Mouse (Mus musculus) intestine, embryonic 16.5 days (tissue): ENCODE results near the gene Ano1. TPM values are rescaled to one million over a fixed set of nuclear protein-coding genes. Genes with fewer than 3 reads are reported as not detected.

ENCODE experiments used
- ATAC-seq: fragments of 200-750 bp; cut with Nextera tagmentation; 2 replicates; pipeline ENCODE4 v1.8.0; 2017; ENCODE audit warnings: moderate TSS enrichment, moderate library complexity
- H3K27ac ChIP-seq: fragments of 300-500 bp; sonication (generic); 2 replicates; pipeline ENCODE4 v1.5.1; 2014; ENCODE audit warnings: mild to moderate bottlenecking, low read length
- H3K27me3 ChIP-seq: fragments of 300-500 bp; sonication (generic); replicated peaks from 2 replicates; pipeline ENCODE4 v1.6.1; 2014; ENCODE audit warnings: low read length, control low read depth, mixed read lengths; ENCODE audit not compliant: control insufficient read depth, insufficient read depth
- H3K36me3 ChIP-seq: fragments of 300-500 bp; sonication (generic); 2 replicates; pipeline ENCODE4 v1.6.1; 2014; ENCODE audit warnings: low read length, control low read depth; ENCODE audit not compliant: control insufficient read depth, insufficient read depth
- H3K4me1 ChIP-seq: fragments of 300-500 bp; sonication (generic); 2 replicates; pipeline ENCODE4 v1.6.1; 2014; ENCODE audit warnings: low read length, control low read depth, mixed read lengths; ENCODE audit not compliant: control insufficient read depth, insufficient read depth
- H3K4me2 ChIP-seq: fragments of 300-500 bp; sonication (generic); 2 replicates; pipeline ENCODE4 v1.6.1; 2014; ENCODE audit warnings: low read depth, low read length, control low read depth
- H3K4me3 ChIP-seq: fragments of 300-500 bp; sonication (generic); 2 replicates; pipeline ENCODE4 v1.5.1; 2014; ENCODE audit warnings: mild to moderate bottlenecking, low read length
- H3K9ac ChIP-seq: fragments of 300-500 bp; sonication (generic); 2 replicates; pipeline ENCODE4 v1.6.1; 2014; ENCODE audit warnings: low read depth, low read length
- H3K9me3 ChIP-seq: fragments of 300-500 bp; sonication (generic); 2 replicates; pipeline ENCODE4 v1.6.1; 2016; ENCODE audit warnings: low read length, control low read depth; ENCODE audit not compliant: control insufficient read depth
- WGBS: fragments of 180-500 bp; shearing (Covaris S2); extraction: QIAGEN DNeasy Blood & Tissue Kit; methylation state at CpG from one replicate; pipeline ENCODE4 v1.1.7; 2014; 5-methylcytosine and 5-hydroxymethylcytosine counted together
- polyA plus RNA-seq: library from polyadenylated mRNA; unstranded; fragments of >200 nt; fragmentation: Nextera tagmentation; extraction: Ambion mirVana; gene quantifications from 2 replicates; pipeline ENCODE4 v1.2.1, GENCODE M21; 2015

The Ano1 gene
- polyA plus RNA-seq, 1 experiment from 2014 or later, result 19.9 TPM

- H3K36me3 ChIP-seq, result no peaks in the 10 kb centered on the region
- ATAC-seq, result peak; percentile 83
- H3K27ac ChIP-seq, result no peak overlapping the region
- 33% methylated on average over 3 of the region's 3 CpGs for WGBS
- no peaks in the 10 kb centered on the region for H3K27me3 ChIP-seq
- peaks cover 25% of the 10 kb centered on the region for H3K4me1 ChIP-seq
- H3K4me2 ChIP-seq, result no peak overlapping the region
- H3K9ac ChIP-seq, result peak overlapping the region; percentile 41; the same call in 1 of the 2 replicates
- no peaks in the 10 kb centered on the region for H3K9me3 ChIP-seq
- no peak overlapping the region for H3K4me3 ChIP-seq
Observed at GRCm38 (mm10) chr7:144786571-144786970, 34.8 kb upstream of the Ano1 start.

GRCm38 (mm10) chr7:144784176-144784575 is 32.4 kb upstream of the Ano1 start:
- ATAC-seq, result no peak
- whole genome bisulfite sequencing, result 77% methylated on average over 4 of the region's 4 CpGs

GRCm38 (mm10) chr7:144782402-144782801 is 30.6 kb upstream of the Ano1 start:
- Histone ChIP-seq H3K27ac (no peak overlapping the region), H3K9ac (no peak overlapping the region), H3K27me3 (no peaks in the 10 kb centered on the region), H3K36me3 (no peaks in the 10 kb centered on the region), H3K4me1 (peaks cover 23% of the 10 kb centered on the region), H3K9me3 (no peaks in the 10 kb centered on the region), H3K4me2 (no peak overlapping the region), H3K4me3 (no peak overlapping the region)
- peak; percentile 50 for ATAC-seq
- WGBS, result 56% methylated on average over 1 of the region's 1 CpGs

More at GRCm38 (mm10) chr7:144784176-144784575, 32.4 kb upstream of the Ano1 start:
- Histone ChIP-seq H3K9me3 (no peaks in the 10 kb centered on the region), H3K27ac (no peak overlapping the region), H3K27me3 (no peaks in the 10 kb centered on the region), H3K36me3 (no peaks in the 10 kb centered on the region), H3K4me3 (no peak overlapping the region), H3K4me1 (peaks cover 29% of the 10 kb centered on the region), H3K4me2 (no peak overlapping the region), H3K9ac (no peak overlapping the region)

GRCm38 (mm10) chr7:144781337-144781736 is 29.6 kb upstream of the Ano1 start:
- peak; percentile 38; the same call in 1 of the 2 replicates for ATAC-seq

GRCm38 (mm10) chr7:144780190-144780589 is 28.4 kb upstream of the Ano1 start:
- Histone ChIP-seq H3K9ac (0 out of 2 replicates have a peak overlapping the region, but pooled peaks have one; percentile 20), H3K36me3 (no peaks in the 10 kb centered on the region), H3K27ac (peak overlapping the region; percentile 59), H3K4me1 (peaks cover 24% of the 10 kb centered on the region), H3K4me3 (no peak overlapping the region), H3K9me3 (no peaks in the 10 kb centered on the region), H3K4me2 (no peak overlapping the region), H3K27me3 (no peaks in the 10 kb centered on the region)
- WGBS, result 42% methylated on average over 8 of the region's 8 CpGs
- peak; percentile 57 for ATAC-seq

More at GRCm38 (mm10) chr7:144781337-144781736, 29.6 kb upstream of the Ano1 start:
- 63% methylated on average over 5 of the region's 5 CpGs for WGBS
- Histone ChIP-seq H3K4me1 (peaks cover 18% of the 10 kb centered on the region), H3K27me3 (no peaks in the 10 kb centered on the region), H3K4me2 (no peak overlapping the region), H3K27ac (no peak overlapping the region), H3K9me3 (no peaks in the 10 kb centered on the region), H3K4me3 (no peak overlapping the region), H3K9ac (no peak overlapping the region), H3K36me3 (no peaks in the 10 kb centered on the region)

GRCm38 (mm10) chr7:144779691-144780090 is 27.9 kb upstream of the Ano1 start:
- Histone ChIP-seq H3K4me1 (peaks cover 28% of the 10 kb centered on the region), H3K4me3 (no peak overlapping the region), H3K27me3 (no peaks in the 10 kb centered on the region), H3K4me2 (no peak overlapping the region), H3K36me3 (no peaks in the 10 kb centered on the region), H3K9ac (no peak overlapping the region), H3K9me3 (no peaks in the 10 kb centered on the region), H3K27ac (peak overlapping the region; percentile 59)
- ATAC-seq, result 0 out of 2 replicates have a peak, but pooled peaks have one; percentile 4
- 65% methylated on average over 2 of the region's 2 CpGs for WGBS

- H3K9ac ChIP-seq, result no peak overlapping the region
- peaks cover 28% of the 10 kb centered on the region for H3K4me1 ChIP-seq
- ATAC-seq, result no peak
- H3K4me2 ChIP-seq, result no peak overlapping the region
- no peaks in the 10 kb centered on the region for H3K27me3 ChIP-seq
- WGBS, result 48% methylated on average over 4 of the region's 4 CpGs
- H3K36me3 ChIP-seq, result no peaks in the 10 kb centered on the region
- H3K27ac ChIP-seq, result no peak overlapping the region
- no peaks in the 10 kb centered on the region for H3K9me3 ChIP-seq
- no peak overlapping the region for H3K4me3 ChIP-seq
Observed at GRCm38 (mm10) chr7:144777805-144778204, 26.0 kb upstream of the Ano1 start.

GRCm38 (mm10) chr7:144775804-144776447 is 24.2 kb upstream of the Ano1 start:
- no peaks in the 10 kb centered on the region for H3K36me3 ChIP-seq
- no peaks in the 10 kb centered on the region for H3K9me3 ChIP-seq
- WGBS, result 34% methylated on average over 6 of the region's 6 CpGs
- no peaks in the 10 kb centered on the region for H3K27me3 ChIP-seq
- no peak overlapping the region for H3K9ac ChIP-seq
- ATAC-seq, result peak; percentile 61
- H3K4me2 ChIP-seq, result no peak overlapping the region
- no peak overlapping the region for H3K4me3 ChIP-seq
- peaks cover 15% of the 10 kb centered on the region for H3K4me1 ChIP-seq
- no peak overlapping the region for H3K27ac ChIP-seq

GRCm38 (mm10) chr7:144775214-144775613 is 23.4 kb upstream of the Ano1 start:
- WGBS, result 63% methylated on average over 3 of the region's 3 CpGs

More at GRCm38 (mm10) chr7:144775214-144775613, 23.4 kb upstream of the Ano1 start:
- H3K4me2 ChIP-seq, result no peak overlapping the region
- no peak overlapping the region for H3K4me3 ChIP-seq
- peaks cover 15% of the 10 kb centered on the region for H3K4me1 ChIP-seq
- no peaks in the 10 kb centered on the region for H3K36me3 ChIP-seq
- H3K9me3 ChIP-seq, result no peaks in the 10 kb centered on the region
- H3K9ac ChIP-seq, result no peak overlapping the region
- no peaks in the 10 kb centered on the region for H3K27me3 ChIP-seq
- peak; percentile 34; the same call in 1 of the 2 replicates for ATAC-seq
- H3K27ac ChIP-seq, result no peak overlapping the region
